Mouse (Mus musculus): Measurements from ENCODE around the gene Olfr707. TPM values are rescaled to one million over a fixed set of nuclear protein-coding genes. Genes with fewer than 3 reads are reported as not detected.
"Not testable (repeated sequence)": the region's sequence is repeated elsewhere in the genome, so short reads cannot be mapped to it uniquely, and the experiment has no call there.

Olfr707 gene
- total RNA-seq (2015): not detected in 2 replicates
- not detected in 2 replicates for total RNA-seq (2017)

- not testable (repeated sequence) for ATAC-seq (replicated peaks; ENCODE audit: poor library complexity)
Measured at GRCm38 (mm10) chr7:106901141-106901540, at the start of gene Olfr707. Gene Olfr707, minus strand, starts transcription at chr7:106901241.

- ATAC-seq (replicated peaks; ENCODE audit: poor library complexity): no peak
Measured at GRCm38 (mm10) chr7:106948212-106948611, 47.2 kb upstream of the Olfr707 start, which contains the start of gene Olfr710. Gene Olfr710, minus strand, starts transcription at chr7:106948312.

DNA sequence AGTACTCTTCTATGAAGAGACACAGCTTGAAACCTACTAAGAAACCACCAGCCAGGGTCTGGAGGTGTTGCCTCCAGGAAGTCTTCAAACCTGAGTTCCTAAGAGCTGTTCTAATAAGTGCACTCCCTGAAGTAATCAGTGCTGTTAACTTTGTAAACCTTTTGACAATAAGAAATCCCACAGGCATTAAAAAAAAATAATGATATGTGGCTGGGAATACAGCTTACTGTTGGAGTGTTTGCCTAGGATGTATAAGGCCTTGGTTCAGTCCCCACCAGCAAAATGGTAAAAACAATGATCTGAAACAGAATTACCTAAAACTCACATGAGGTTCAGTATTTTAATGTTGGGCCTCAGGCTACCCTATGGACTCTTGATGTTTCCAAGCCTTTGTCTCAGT lies 31.1 kb upstream of the Olfr707 start, which contains the start of gene Olfr709-ps1:
Olfr709-ps1 (minus strand) TSS at position 101 of the 400 bp plus-strand sequence.
- no peak for ATAC-seq (replicated peaks; ENCODE audit: poor library complexity)

DNA sequence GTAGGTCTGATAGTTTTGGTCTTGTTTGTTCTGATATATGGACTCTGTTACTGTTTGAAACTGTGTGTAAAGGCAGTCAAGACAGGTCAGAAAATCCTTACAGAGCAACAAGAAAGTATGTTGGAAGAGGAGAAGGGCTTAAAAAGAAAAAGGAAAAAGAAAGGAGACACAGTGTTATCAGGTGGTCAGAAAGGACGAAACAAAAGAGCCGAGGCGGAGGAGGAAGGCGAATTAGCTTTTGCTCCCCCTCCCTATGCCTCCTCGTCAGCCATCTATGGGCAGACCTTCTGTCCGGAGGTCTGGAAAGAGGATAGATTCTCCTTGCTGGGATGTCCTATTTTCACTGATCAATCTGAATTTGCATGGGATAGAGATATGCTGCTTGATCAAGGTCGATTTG lies 19.9 kb upstream of the Olfr707 start:
- ATAC-seq (replicated peaks; ENCODE audit: poor library complexity): not testable (repeated sequence)

DNA sequence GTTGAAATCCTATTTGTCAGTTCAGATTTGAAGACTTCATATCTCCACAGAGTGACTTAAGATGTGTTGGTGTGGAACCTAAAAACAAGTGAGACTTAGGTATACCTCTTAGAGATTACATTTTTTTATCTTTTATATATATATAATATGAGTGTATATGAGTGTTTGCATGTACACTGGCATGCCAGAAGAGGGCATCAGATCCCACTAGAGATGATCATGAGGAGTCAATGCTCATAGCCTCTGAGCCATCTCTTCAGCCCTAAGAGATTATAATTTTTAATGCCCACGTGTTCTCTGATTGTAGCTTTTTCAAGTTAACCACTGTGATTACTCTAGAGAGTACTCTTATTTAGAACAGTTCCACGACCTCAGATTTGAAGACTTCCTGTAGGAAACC lies 6.6 kb upstream of the Olfr707 start, which contains the start of gene Olfr1532-ps1:
Olfr1532-ps1 (plus strand) TSS at position 326 of the 400 bp plus-strand sequence.
- ATAC-seq (replicated peaks; ENCODE audit: poor library complexity): peak; percentile 64

- no peak for ATAC-seq (replicated peaks; ENCODE audit: poor library complexity)
Measured at GRCm38 (mm10) chr7:106888062-106888461, 13.0 kb downstream of the Olfr707 start, which contains the start of gene Olfr706. Gene Olfr706, minus strand, starts transcription at chr7:106888162.

GRCm38 (mm10) chr7:106876791-106877190 lies 24.2 kb downstream of the Olfr707 start, which contains the start of gene Olfr705:
Gene Olfr705, minus strand, starts transcription at chr7:106876891.
- ATAC-seq (replicated peaks; ENCODE audit: poor library complexity): no peak

DNA sequence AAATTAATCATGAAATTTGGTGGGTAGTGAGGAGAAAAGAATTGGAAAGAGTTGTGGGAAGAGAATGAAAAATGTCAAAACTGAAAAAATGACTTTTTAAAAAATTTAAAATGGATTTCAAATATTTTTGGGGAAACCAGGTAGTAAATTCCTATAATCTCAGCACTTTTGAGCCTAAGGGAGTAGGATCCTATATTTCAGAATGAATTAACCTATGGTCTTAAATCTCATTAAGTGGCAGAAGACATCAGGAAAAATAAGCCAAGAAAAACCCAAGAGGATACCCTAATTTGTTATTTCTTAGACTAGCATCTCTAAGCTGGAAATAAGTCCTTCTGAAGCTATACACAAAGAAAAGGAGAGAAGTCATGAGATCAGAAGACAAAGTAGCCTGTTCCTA lies 38.2 kb downstream of the Olfr707 start, which contains the start of gene Olfr704:
Olfr704 (plus strand) TSS at position 301 of the 400 bp plus-strand sequence.
- no peak for ATAC-seq (replicated peaks; ENCODE audit: poor library complexity)

DNA sequence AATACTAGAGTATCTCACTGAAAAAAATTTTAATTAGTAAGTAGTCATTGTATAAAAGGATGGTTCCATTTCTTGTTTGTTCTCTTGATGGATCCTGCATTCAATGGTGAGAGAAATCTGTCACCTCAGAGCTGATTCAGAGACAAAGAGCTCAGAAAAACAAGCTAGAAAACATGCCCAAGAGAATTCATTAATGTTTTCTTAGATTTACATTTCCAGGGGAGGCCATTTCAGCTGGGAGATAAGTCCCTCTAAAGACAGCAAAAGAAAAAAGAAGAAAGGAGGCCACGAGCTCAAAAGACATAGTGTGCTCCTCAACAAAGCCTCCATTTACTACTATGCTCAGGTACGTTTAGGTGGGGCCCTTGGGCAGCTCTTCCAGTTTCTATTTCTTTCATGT lies 58.0 kb downstream of the Olfr707 start, which contains the start of gene Olfr703:
Olfr703 (plus strand) TSS at position 301 of the 400 bp plus-strand sequence.
- no peak for ATAC-seq (replicated peaks; ENCODE audit: poor library complexity)

Other genes with a start within 250 kb of the Olfr707 start
- gene Olfr693, start 220.7 kb downstream of the Olfr707 start, total RNA-seq (2015): not detected in 2 replicates
- gene Olfr693, start 220.7 kb downstream of the Olfr707 start, total RNA-seq (2017): not detected in 2 replicates
- not detected in 2 replicates for gene Olfr694, start 209.4 kb downstream of the Olfr707 start, total RNA-seq (2015)
- not detected in 2 replicates for gene Olfr694, start 209.4 kb downstream of the Olfr707 start, total RNA-seq (2017)
- gene Olfr695, start 184.8 kb downstream of the Olfr707 start, total RNA-seq (2015): 0.05 TPM in 1 of 2 replicates, not detected in the other
- gene Olfr695, start 184.8 kb downstream of the Olfr707 start, total RNA-seq (2017): not detected in 2 replicates
- not detected in 2 replicates for gene Olfr697, start 158.8 kb downstream of the Olfr707 start, total RNA-seq (2015)
- not detected in 2 replicates for gene Olfr697, start 158.8 kb downstream of the Olfr707 start, total RNA-seq (2017)
- gene Olfr698, start 145.8 kb downstream of the Olfr707 start, total RNA-seq (2015): not detected in 2 replicates
- not detected in 2 replicates for gene Olfr698, start 145.8 kb downstream of the Olfr707 start, total RNA-seq (2017)
- not detected in 2 replicates for gene Olfr699, start 108.0 kb downstream of the Olfr707 start, total RNA-seq (2015)
- gene Olfr699, start 108.0 kb downstream of the Olfr707 start, total RNA-seq (2017): not detected in 2 replicates
- not detected in 2 replicates for gene Olfr700, start 92.4 kb downstream of the Olfr707 start, total RNA-seq (2015)
- not detected in 2 replicates for gene Olfr700, start 92.4 kb downstream of the Olfr707 start, total RNA-seq (2017)
- not detected in 2 replicates for gene Olfr701, start 87.1 kb downstream of the Olfr707 start, total RNA-seq (2015)
- gene Olfr701, start 87.1 kb downstream of the Olfr707 start, total RNA-seq (2017): not detected in 2 replicates
- gene Olfr702, start 67.3 kb downstream of the Olfr707 start, total RNA-seq (2015): not detected in 2 replicates
- gene Olfr702, start 67.3 kb downstream of the Olfr707 start, total RNA-seq (2017): not detected in 2 replicates
- gene Olfr703, start 57.9 kb downstream of the Olfr707 start, total RNA-seq (2015): not detected in 2 replicates
- gene Olfr703, start 57.9 kb downstream of the Olfr707 start, total RNA-seq (2017): not detected in 2 replicates
- not detected in 2 replicates for gene Olfr704, start 38.1 kb downstream of the Olfr707 start, total RNA-seq (2015)
- not detected in 2 replicates for gene Olfr704, start 38.1 kb downstream of the Olfr707 start, total RNA-seq (2017)
- not detected in 2 replicates for gene Olfr705, start 24.4 kb downstream of the Olfr707 start, total RNA-seq (2015)
- not detected in 2 replicates for gene Olfr705, start 24.4 kb downstream of the Olfr707 start, total RNA-seq (2017)
- gene Olfr706, start 13.1 kb downstream of the Olfr707 start, total RNA-seq (2015): not detected in 2 replicates
- not detected in 2 replicates for gene Olfr706, start 13.1 kb downstream of the Olfr707 start, total RNA-seq (2017)
- gene Olfr1532-ps1, start 6.8 kb upstream of the Olfr707 start, total RNA-seq (2015): not detected in 2 replicates
- not detected in 2 replicates for gene Olfr1532-ps1, start 6.8 kb upstream of the Olfr707 start, total RNA-seq (2017)
- gene Olfr709-ps1, start 31.0 kb upstream of the Olfr707 start, total RNA-seq (2015): 0.02 TPM in 1 of 2 replicates, not detected in the other
- not detected in 2 replicates for gene Olfr709-ps1, start 31.0 kb upstream of the Olfr707 start, total RNA-seq (2017)
- gene Olfr710, start 47.1 kb upstream of the Olfr707 start, total RNA-seq (2015): not detected in 2 replicates
- gene Olfr710, start 47.1 kb upstream of the Olfr707 start, total RNA-seq (2017): not detected in 2 replicates
- not detected in 2 replicates for gene Olfr6, start 62.7 kb upstream of the Olfr707 start, total RNA-seq (2015)
- gene Olfr6, start 62.7 kb upstream of the Olfr707 start, total RNA-seq (2017): not detected in 2 replicates
- gene Olfr711, start 74.2 kb upstream of the Olfr707 start, total RNA-seq (2015): not detected in 2 replicates
- not detected in 2 replicates for gene Olfr711, start 74.2 kb upstream of the Olfr707 start, total RNA-seq (2017)
- gene Olfr2, start 104.8 kb upstream of the Olfr707 start, total RNA-seq (2015): not detected in 2 replicates
- gene Olfr2, start 104.8 kb upstream of the Olfr707 start, total RNA-seq (2017): not detected in 2 replicates
- not detected in 2 replicates for gene Olfr713, start 129.9 kb upstream of the Olfr707 start, total RNA-seq (2015)
- not detected in 2 replicates for gene Olfr713, start 129.9 kb upstream of the Olfr707 start, total RNA-seq (2017)
- not detected in 2 replicates for gene Olfr714, start 169.7 kb upstream of the Olfr707 start, total RNA-seq (2015)
- not detected in 2 replicates for gene Olfr714, start 169.7 kb upstream of the Olfr707 start, total RNA-seq (2017)
- not detected in 2 replicates for gene Olfr17, start 192.0 kb upstream of the Olfr707 start, total RNA-seq (2015)
- not detected in 2 replicates for gene Olfr17, start 192.0 kb upstream of the Olfr707 start, total RNA-seq (2017)
- gene Olfr715b, start 209.1 kb upstream of the Olfr707 start, total RNA-seq (2015): not detected in 2 replicates
- not detected in 2 replicates for gene Olfr715b, start 209.1 kb upstream of the Olfr707 start, total RNA-seq (2017)
- not detected in 2 replicates for gene Olfr715, start 229.8 kb upstream of the Olfr707 start, total RNA-seq (2015)
- not detected in 2 replicates for gene Olfr715, start 229.8 kb upstream of the Olfr707 start, total RNA-seq (2017)
- gene Olfr716, start 237.1 kb upstream of the Olfr707 start, total RNA-seq (2015): not detected in 2 replicates
- not detected in 2 replicates for gene Olfr716, start 237.1 kb upstream of the Olfr707 start, total RNA-seq (2017)

Data from megakaryocyte progenitor cell, adult 5-6 weeks (primary cell).